Mouse (Mus musculus) E14TG2a.4 (cell line): ENCODE results near the gene Ogfod2.

Source experiments
- H3K27me3 ChIP-seq: 2 replicates; pipeline ENCODE4 v1.6.1; 2014; ENCODE audit warnings: low read length, control low read depth; ENCODE audit not compliant: insufficient read depth
- H3K36me3 ChIP-seq: 2 replicates; pipeline ENCODE4 v1.6.1; 2014; ENCODE audit warnings: low read length, control low read depth; ENCODE audit not compliant: insufficient read depth
- H3K4me1 ChIP-seq: replicated peaks from 2 replicates; pipeline ENCODE4 v1.6.1; 2014; ENCODE audit warnings: low read depth, low read length, control low read depth
- H3K4me3 ChIP-seq: replicated peaks from 2 replicates; pipeline ENCODE4 v1.5.1; 2014; ENCODE audit warnings: mild to moderate bottlenecking, low read length
- H3K9me3 ChIP-seq: 2 replicates; pipeline ENCODE4 v1.6.1; 2014; ENCODE audit warnings: low read length, control low read depth
- CTCF ChIP-seq: conservative IDR thresholded peaks from 2 replicates; pipeline ENCODE4 v1.5.1; 2014; ENCODE audit warnings: low read length
- NANOG ChIP-seq: IDR thresholded peaks from 2 replicates; pipeline ENCODE4 v1.6.1; 2014; ENCODE audit warnings: borderline replicate concordance, low read length, mixed read lengths
- POU5F1 ChIP-seq: IDR thresholded peaks from 2 replicates; pipeline ENCODE4 v1.6.1; 2014; ENCODE audit warnings: low read length, borderline replicate concordance

Ogfod2 gene

GRCm38 (mm10) chr5:124078794-124079416 is 33.2 kb upstream of the Ogfod2 start:
- Histone ChIP-seq H3K36me3 (no peaks in the 10 kb centered on the region), H3K4me1 (peaks cover 39% of the 10 kb centered on the region), H3K4me3 (no peak overlapping the region), H3K27me3 (peaks cover 30% of the 10 kb centered on the region), H3K9me3 (peaks cover 16% of the 10 kb centered on the region)
- TF ChIP-seq NANOG = no peak
- TF ChIP-seq CTCF = no peak
- TF ChIP-seq POU5F1 = no peak

- Histone ChIP-seq H3K36me3 (no peaks in the 10 kb centered on the region), H3K27me3 (peaks cover 30% of the 10 kb centered on the region), H3K4me1 (peaks cover 39% of the 10 kb centered on the region), H3K9me3 (peaks cover 16% of the 10 kb centered on the region), H3K4me3 (no peak overlapping the region)
- TF ChIP-seq POU5F1 (no peak), NANOG (no peak), CTCF (no peak)
Measured at GRCm38 (mm10) chr5:124079880-124080279, 32.2 kb upstream of the Ogfod2 start.

GRCm38 (mm10) chr5:124082447-124082846 is 29.6 kb upstream of the Ogfod2 start:
- Histone ChIP-seq H3K9me3 (peaks cover 16% of the 10 kb centered on the region), H3K4me3 (no peak overlapping the region), H3K36me3 (no peaks in the 10 kb centered on the region), H3K27me3 (peaks cover 24% of the 10 kb centered on the region), H3K4me1 (peaks cover 17% of the 10 kb centered on the region)
- no peak for TF ChIP-seq CTCF
- no peak for TF ChIP-seq NANOG
- no peak for TF ChIP-seq POU5F1

GRCm38 (mm10) chr5:124082941-124083688 is 29.0 kb upstream of the Ogfod2 start:
- no peaks in the 10 kb centered on the region for H3K36me3 ChIP-seq
- H3K9me3 ChIP-seq = peaks cover 16% of the 10 kb centered on the region
- H3K27me3 ChIP-seq = peaks cover 18% of the 10 kb centered on the region
- peaks cover 11% of the 10 kb centered on the region for H3K4me1 ChIP-seq
- no peak overlapping the region for H3K4me3 ChIP-seq
- no peak for TF ChIP-seq CTCF
- no peak for TF ChIP-seq POU5F1

- H3K36me3 ChIP-seq = no peaks in the 10 kb centered on the region
- peaks cover 10% of the 10 kb centered on the region for H3K27me3 ChIP-seq
- peaks cover 2% of the 10 kb centered on the region for H3K4me1 ChIP-seq
- TF ChIP-seq POU5F1 (no peak), CTCF (no peak), NANOG (no peak)
- H3K9me3 ChIP-seq = peaks cover 16% of the 10 kb centered on the region
- no peak overlapping the region for H3K4me3 ChIP-seq
Measured at GRCm38 (mm10) chr5:124083850-124084587, 28.1 kb upstream of the Ogfod2 start.

DNA sequence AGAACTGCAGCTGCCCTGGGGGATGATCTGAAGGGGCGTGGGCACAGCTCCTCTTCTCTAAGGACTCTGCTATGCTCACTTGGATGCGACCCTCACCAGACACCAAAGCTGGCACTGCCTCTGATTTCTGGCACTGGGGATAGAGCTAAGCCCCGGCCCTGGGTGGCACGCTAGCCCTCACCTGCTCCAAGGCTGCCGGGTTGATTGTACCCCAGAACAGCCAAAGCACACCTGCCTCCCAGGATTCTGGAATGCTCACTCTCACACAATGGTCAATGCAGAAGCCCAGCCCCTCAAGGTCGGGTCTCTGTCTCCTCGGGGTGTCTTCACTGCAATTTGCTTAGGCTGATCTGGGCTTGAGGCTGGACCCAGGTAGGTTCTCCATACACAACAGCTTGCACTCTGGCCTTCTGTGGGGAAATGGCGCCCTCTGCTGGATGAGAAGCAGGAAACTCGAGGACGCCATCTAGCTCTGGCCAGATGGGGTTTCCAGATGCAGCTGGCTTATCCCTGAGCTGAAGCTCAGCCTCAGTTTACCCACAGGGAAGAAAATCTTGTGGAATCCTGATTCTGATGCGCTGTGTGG is 27.4 kb upstream of the Ogfod2 start:
- Histone ChIP-seq H3K9me3 (peaks cover 16% of the 10 kb centered on the region), H3K27me3 (peaks cover 9% of the 10 kb centered on the region; the same call in 1 of the 2 replicates), H3K36me3 (no peaks in the 10 kb centered on the region), H3K4me1 (peaks cover 5% of the 10 kb centered on the region), H3K4me3 (no peak overlapping the region)
- TF ChIP-seq CTCF (peak; percentile 71), POU5F1 (no peak)

DNA sequence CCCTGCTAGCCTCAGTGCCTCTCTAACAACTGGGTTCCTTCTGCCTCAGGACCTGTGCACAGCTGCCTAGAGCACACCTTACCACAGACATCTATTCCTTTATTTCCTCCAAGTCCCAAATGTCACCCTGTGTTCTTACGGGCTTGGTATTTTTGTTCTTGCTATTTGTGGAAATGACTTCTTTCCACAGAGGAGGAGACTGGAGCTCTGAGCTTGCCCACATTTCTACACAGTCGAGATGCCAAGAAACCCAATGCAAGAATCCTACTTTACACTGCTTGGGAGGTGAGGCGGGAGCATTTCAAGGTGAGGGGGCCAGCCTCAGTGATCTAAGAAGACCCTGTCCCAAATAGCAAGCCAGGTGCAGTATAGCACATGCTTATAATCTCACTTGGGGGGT is 26.6 kb upstream of the Ogfod2 start:
- no peak for TF ChIP-seq CTCF
- H3K27me3 ChIP-seq = peaks cover 14% of the 10 kb centered on the region; the same call in 1 of the 2 replicates
- peaks cover 16% of the 10 kb centered on the region for H3K9me3 ChIP-seq
- no peaks in the 10 kb centered on the region for H3K36me3 ChIP-seq
- H3K4me1 ChIP-seq = peaks cover 13% of the 10 kb centered on the region
- H3K4me3 ChIP-seq = no peak overlapping the region

- Histone ChIP-seq H3K27me3 (peaks cover 15% of the 10 kb centered on the region; the same call in 1 of the 2 replicates), H3K36me3 (no peaks in the 10 kb centered on the region), H3K9me3 (peaks cover 16% of the 10 kb centered on the region), H3K4me3 (no peak overlapping the region), H3K4me1 (peaks cover 15% of the 10 kb centered on the region)
- TF ChIP-seq NANOG (no peak), CTCF (no peak), POU5F1 (no peak)
Measured at GRCm38 (mm10) chr5:124086876-124087275, 25.2 kb upstream of the Ogfod2 start.

DNA sequence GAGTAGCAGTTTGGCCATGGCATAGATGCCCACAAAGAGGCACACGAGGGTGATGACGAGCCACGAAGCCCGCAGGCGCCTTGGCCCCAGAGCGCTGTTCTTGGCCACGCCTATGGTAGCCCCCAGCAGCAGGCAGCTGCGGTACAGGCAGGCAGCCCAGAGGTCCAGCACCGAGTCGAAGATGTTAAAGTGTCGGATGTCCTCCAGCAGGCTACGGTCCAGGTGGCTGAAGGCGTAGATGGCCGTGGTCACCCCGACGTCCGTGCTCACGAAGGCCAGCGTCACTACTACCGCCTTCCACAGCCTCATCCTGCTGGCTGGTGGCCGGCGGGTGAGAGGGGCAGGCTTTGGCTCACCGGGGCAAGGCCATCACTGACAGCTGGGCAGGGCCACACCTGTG is 22.2 kb upstream of the Ogfod2 start:
- no peak for TF ChIP-seq NANOG
- no peak for TF ChIP-seq POU5F1
- no peak for TF ChIP-seq CTCF
- no peaks in the 10 kb centered on the region for H3K9me3 ChIP-seq
- peaks cover 31% of the 10 kb centered on the region for H3K27me3 ChIP-seq
- no peaks in the 10 kb centered on the region for H3K36me3 ChIP-seq
- peak overlapping the region; percentile 68 for H3K4me3 ChIP-seq
- H3K4me1 ChIP-seq = peaks cover 27% of the 10 kb centered on the region
